Mouse (Mus musculus) hindbrain, postnatal 0 days (tissue): Measurements from ENCODE around the gene Fancm. TPM values are rescaled to one million over a fixed set of nuclear protein-coding genes. Genes with fewer than 3 reads are reported as not detected.

Experiments used
- ATAC-seq: fragments of 200-750 bp; cut with Nextera tagmentation; 2 replicates; pipeline ENCODE4 v1.8.0; 2017; ENCODE audit warnings: mild to moderate bottlenecking, moderate TSS enrichment, moderate library complexity
- DNase-seq: peaks from one replicate; pipeline ENCODE4 v3.0.0-alpha.2; 2015; ENCODE audit warnings: low spot score
- H3K27ac ChIP-seq: fragments of 300-500 bp; sonication (generic); 2 replicates; pipeline ENCODE4 v1.5.1; 2014; ENCODE audit warnings: mild to moderate bottlenecking
- H3K27me3 ChIP-seq: fragments of 300-500 bp; sonication (generic); 2 replicates; pipeline ENCODE4 v1.6.1; 2014; ENCODE audit warnings: low read length, mixed read lengths; ENCODE audit not compliant: insufficient read depth
- H3K36me3 ChIP-seq: fragments of 300-500 bp; sonication (generic); 2 replicates; pipeline ENCODE4 v1.6.1; 2014; ENCODE audit warnings: low read length, mixed read lengths; ENCODE audit not compliant: insufficient read depth
- H3K4me1 ChIP-seq: fragments of 300-500 bp; sonication (generic); 2 replicates; pipeline ENCODE4 v1.6.1; 2014; ENCODE audit warnings: antibody characterized with exemption, low read length, mixed read lengths; ENCODE audit not compliant: insufficient read depth
- H3K4me2 ChIP-seq: fragments of 300-500 bp; sonication (generic); 2 replicates; pipeline ENCODE4 v1.6.1; 2014; ENCODE audit warnings: low read depth, mild to moderate bottlenecking, low read length, moderate library complexity, mixed read lengths
- H3K4me3 ChIP-seq: fragments of 300-500 bp; sonication (generic); 2 replicates; pipeline ENCODE4 v1.5.1; 2014; ENCODE audit warnings: low read length
- H3K9ac ChIP-seq: fragments of 300-500 bp; sonication (generic); replicated peaks from 2 replicates; pipeline ENCODE4 v1.6.1; 2014; ENCODE audit warnings: mild to moderate bottlenecking, low read length, moderate library complexity, mixed read lengths
- H3K9me3 ChIP-seq: fragments of 300-500 bp; sonication (generic); 2 replicates; pipeline ENCODE4 v1.6.1; 2016; ENCODE audit warnings: low read length, mixed read lengths
- CTCF ChIP-seq: IDR thresholded peaks from 2 replicates; pipeline ENCODE4 v1.5.1; 2016; ENCODE audit warnings: antibody characterized with exemption, control low read depth, low read depth
- WGBS: fragments of 180-500 bp; shearing (Covaris S2); extraction: QIAGEN DNeasy Blood & Tissue Kit; methylation state at CpG from one replicate; pipeline ENCODE4 v1.1.7; 2014; 5-methylcytosine and 5-hydroxymethylcytosine counted together
- polyA plus RNA-seq: library from polyadenylated mRNA; unstranded; fragments of >200 nt; fragmentation: Nextera tagmentation; extraction: Ambion mirVana; gene quantifications from 2 replicates; pipeline ENCODE4 v1.2.1, GENCODE M21; 2015
- total RNA-seq: library from RNA; depleted of rRNA; stranded (reverse); fragments of >200 nt; gene quantifications from 2 replicates; pipeline ENCODE4 v1.2.3, GENCODE M21; 2014

Gene Fancm
- total and polyA plus RNA-seq, 2 experiments from 2014 or later, result 6.1 to 14.2 TPM

DNA sequence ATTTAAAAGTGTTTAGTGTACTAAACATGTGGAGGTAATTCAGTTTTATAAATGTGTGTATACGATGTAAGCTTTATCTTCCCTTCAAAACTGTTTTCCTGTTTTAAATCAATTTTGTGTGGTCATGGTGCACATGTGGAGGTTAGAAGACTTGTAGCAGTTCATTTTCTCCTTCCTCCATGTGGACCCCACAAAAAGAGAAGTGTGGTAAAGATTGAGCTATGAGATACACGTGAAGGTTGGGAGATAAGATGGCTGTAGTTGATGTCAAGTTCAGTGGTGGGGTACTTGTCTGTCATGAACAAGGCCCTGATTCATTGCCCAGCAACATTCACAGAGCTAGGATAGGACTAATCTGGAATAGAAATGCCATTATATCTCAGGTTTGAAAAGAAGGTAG is 17.2 kb upstream of the Fancm start:
- ATAC-seq (no peak), DNase-seq (no peak)
- peaks cover 31% of the 10 kb centered on the region for H3K36me3 ChIP-seq
- no peaks in the 10 kb centered on the region for H3K4me1 ChIP-seq
- no peak overlapping the region for H3K4me3 ChIP-seq
- H3K9me3 ChIP-seq, result no peaks in the 10 kb centered on the region
- H3K9ac ChIP-seq, result no peak overlapping the region
- 87% methylated on average over 2 of the region's 2 CpGs for WGBS
- no peaks in the 10 kb centered on the region for H3K27me3 ChIP-seq
- H3K27ac ChIP-seq, result no peak overlapping the region
- H3K4me2 ChIP-seq, result no peak overlapping the region
- no peak for TF ChIP-seq CTCF

DNA sequence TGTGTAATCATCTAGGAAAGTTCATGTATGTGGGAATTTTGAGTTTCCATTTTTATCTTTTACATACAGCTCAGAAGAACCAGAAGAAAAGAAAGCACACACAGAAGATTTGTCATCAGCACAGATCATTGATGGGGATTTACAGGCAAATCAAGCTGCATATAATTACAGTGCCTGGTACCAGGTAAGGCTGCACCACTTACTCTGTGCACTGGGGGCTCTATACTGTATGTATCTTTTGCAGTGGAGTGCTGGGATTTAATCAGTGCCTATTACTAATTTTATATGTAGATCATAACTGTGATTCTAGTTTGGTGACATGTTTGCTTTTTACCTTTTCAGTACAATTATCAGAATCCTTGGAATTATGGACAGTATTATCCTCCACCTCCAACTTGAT is 14.3 kb upstream of the Fancm start:
- DNase-seq, result no peak
- Histone ChIP-seq H3K9ac (no peak overlapping the region), H3K4me3 (no peak overlapping the region), H3K27me3 (no peaks in the 10 kb centered on the region), H3K9me3 (no peaks in the 10 kb centered on the region), H3K27ac (no peak overlapping the region), H3K4me2 (no peak overlapping the region), H3K4me1 (no peaks in the 10 kb centered on the region), H3K36me3 (peaks cover 37% of the 10 kb centered on the region)
- 0 out of 2 replicates have a peak, but pooled peaks have one; percentile 47 for ATAC-seq
- no peak; the same call in 1 of the 2 replicates for TF ChIP-seq CTCF

DNA sequence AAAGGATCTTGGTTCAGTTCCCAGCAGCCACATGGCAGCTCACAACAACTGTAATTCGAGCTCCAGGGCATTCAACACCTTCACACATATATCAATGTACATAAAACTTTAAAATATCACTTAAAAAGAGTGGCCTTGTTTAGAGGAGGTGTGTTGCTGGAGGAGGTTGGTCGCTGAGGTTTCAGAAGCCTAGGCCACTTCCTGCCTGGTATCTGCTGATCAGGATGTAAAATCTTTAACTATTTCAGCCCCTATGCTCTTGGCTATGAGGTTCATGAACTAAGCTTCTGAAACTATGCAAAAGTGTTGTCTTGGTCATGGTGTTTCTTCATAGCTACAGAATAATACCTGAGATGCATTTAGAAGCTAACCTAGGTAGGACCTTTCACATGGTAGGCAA is 10.2 kb upstream of the Fancm start:
- Histone ChIP-seq H3K27ac (no peak overlapping the region), H3K4me2 (no peak overlapping the region), H3K4me3 (no peak overlapping the region), H3K36me3 (peaks cover 40% of the 10 kb centered on the region), H3K4me1 (no peaks in the 10 kb centered on the region), H3K9ac (no peak overlapping the region), H3K9me3 (no peaks in the 10 kb centered on the region), H3K27me3 (no peaks in the 10 kb centered on the region)
- no peak for TF ChIP-seq CTCF
- ATAC-seq (no peak), DNase-seq (no peak)
- WGBS, result 83% methylated on average over 2 of the region's 2 CpGs

DNA sequence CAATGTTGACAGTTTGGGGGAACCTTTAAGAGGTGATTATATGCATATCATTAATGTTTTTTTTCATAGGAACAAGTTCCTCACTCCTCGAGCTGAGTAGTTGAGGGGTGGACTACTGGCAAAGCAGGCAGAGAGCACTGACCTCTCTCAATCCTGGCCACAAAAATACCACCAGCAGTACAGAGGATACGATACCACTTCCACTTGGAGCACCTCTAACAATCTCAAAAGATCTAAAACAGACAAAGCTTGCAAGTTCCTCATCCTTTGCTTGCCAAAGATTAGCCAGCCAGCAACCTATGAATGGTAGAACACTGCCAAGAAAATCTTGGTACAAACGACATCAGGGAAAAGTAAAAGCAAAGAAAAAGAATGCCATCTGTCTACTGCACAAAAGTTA is 9.2 kb upstream of the Fancm start:
- H3K27ac ChIP-seq, result no peak overlapping the region
- DNase-seq, result no peak
- H3K4me2 ChIP-seq, result no peak overlapping the region
- 53% methylated on average over 3 of the region's 3 CpGs for WGBS
- no peak for ATAC-seq
- TF ChIP-seq CTCF, result no peak
- H3K36me3 ChIP-seq, result peaks cover 30% of the 10 kb centered on the region
- no peak overlapping the region for H3K4me3 ChIP-seq
- H3K9ac ChIP-seq, result no peak overlapping the region
- H3K27me3 ChIP-seq, result no peaks in the 10 kb centered on the region
- H3K9me3 ChIP-seq, result no peaks in the 10 kb centered on the region
- H3K4me1 ChIP-seq, result no peaks in the 10 kb centered on the region

DNA sequence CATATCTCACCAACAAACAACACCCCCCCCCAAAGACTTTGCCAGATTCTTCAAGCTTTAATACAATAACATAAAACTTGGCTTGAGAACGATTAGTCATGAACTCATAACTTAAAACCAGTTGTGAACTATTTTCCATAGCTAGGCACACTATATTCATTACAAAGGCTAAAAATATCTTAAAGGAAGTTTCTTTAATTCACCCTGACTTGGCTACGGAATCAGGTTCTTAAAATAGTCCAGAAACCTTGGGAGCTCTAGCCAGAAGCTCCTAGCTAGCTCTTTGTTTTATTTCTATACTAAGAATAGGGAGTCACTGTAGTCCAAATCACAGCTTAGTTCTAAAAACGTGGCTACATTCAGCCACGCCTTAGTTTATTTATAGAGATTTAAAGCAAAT is 7.0 kb upstream of the Fancm start:
- 81% methylated on average over 4 of the region's 4 CpGs for WGBS
- TF ChIP-seq CTCF, result no peak
- peaks cover 20% of the 10 kb centered on the region for H3K36me3 ChIP-seq
- no peaks in the 10 kb centered on the region for H3K9me3 ChIP-seq
- DNase-seq (no peak), ATAC-seq (no peak)
- H3K27ac ChIP-seq, result no peak overlapping the region
- no peaks in the 10 kb centered on the region for H3K27me3 ChIP-seq
- no peaks in the 10 kb centered on the region for H3K4me1 ChIP-seq
- H3K4me2 ChIP-seq, result no peak overlapping the region
- no peak overlapping the region for H3K9ac ChIP-seq
- H3K4me3 ChIP-seq, result no peak overlapping the region

DNA sequence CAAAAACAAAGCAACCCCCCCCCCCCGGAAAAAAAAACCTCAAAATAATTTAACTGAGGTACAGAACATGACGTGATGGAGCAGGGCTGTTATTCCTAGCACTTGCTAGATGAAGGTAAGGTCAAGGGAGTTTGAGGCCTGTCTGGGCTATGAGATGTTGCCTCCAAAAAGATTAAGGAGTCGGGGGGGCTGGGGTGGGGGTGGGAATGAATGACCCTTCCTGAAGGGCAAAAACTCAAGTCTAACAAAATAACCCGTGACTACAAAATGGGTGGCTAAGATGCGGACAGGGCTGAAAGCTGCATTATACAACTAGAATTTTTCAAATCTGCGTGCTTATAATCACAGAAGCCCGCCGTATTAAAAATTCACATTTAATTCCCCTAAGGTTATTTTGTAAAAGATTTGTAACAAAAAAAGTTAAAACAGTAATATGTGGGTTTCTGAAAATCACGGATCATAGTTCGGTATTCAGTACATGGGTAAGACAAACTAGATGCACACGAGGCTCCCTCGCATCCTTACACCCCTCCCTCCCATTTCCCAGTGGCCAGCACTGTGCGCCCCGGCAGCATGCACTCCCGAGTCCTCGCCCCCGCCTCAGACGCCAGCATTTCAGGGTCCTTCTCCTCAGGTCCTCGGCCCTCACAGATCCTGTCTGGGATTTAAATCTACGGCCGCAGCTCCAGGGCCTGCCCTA is 2.3 kb upstream of the Fancm start:
- Histone ChIP-seq H3K27ac (peak overlapping the region; percentile 97), H3K4me3 (peak overlapping the region; percentile 90), H3K4me1 (peaks cover 14% of the 10 kb centered on the region), H3K9ac (peak overlapping the region; percentile 92), H3K9me3 (no peaks in the 10 kb centered on the region), H3K36me3 (peaks cover 8% of the 10 kb centered on the region), H3K4me2 (peak overlapping the region; percentile 88), H3K27me3 (no peaks in the 10 kb centered on the region)
- no peak for TF ChIP-seq CTCF
- DNase-seq (no peak), ATAC-seq (peak; percentile 62)
- WGBS, result 3% methylated on average over 21 of the region's 21 CpGs

DNA sequence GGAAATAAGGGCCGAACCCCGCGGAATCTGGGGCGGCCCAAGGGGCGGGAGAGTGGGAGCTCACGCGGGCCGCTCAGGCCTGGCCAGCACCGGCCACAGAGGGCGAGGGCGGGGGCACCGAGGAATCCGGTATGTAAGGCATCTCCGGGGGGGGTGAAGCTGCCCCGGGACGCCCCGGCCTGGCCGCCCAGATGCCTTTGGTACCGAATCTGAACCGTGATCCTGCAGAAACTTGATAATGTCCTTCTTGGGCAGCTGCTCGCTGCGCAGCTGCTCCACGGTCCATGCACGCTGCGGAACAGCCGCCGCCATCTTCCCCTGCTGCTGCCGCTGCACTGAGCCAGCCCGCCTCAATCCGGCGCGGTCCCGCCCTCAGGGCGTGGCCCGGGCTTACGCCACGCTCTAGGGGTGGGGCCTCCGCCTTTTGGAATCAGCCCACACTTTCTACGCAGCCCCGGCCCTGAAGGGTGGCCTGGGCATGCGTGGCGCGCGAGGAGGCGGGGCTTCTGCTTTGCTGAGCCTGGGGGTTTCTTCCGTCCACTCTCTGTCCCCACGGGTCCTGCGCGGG is 1.7 kb upstream of the Fancm start, which contains the start of gene Fkbp3:
TSS of gene Fkbp3 (minus strand) at position 397 of the 568 bp plus-strand sequence.
- peak within 1 kb of the TSS; percentile 90 for H3K4me3 ChIP-seq
- peak; percentile 99 for DNase-seq
- no peaks in the 10 kb centered on the region for H3K9me3 ChIP-seq
- WGBS, result under 1% methylated on average over 46 of the region's 49 CpGs
- peaks cover 14% of the 10 kb centered on the region for H3K4me1 ChIP-seq
- peak within 1 kb of the TSS; percentile 92 for H3K9ac ChIP-seq
- ATAC-seq, result peak; percentile 99
- no peaks in the 10 kb centered on the region for H3K27me3 ChIP-seq
- H3K4me2 ChIP-seq, result peak within 1 kb of the TSS; percentile 88
- TF ChIP-seq CTCF, result no peak
- H3K36me3 ChIP-seq, result peaks cover 5% of the 10 kb centered on the region
- H3K27ac ChIP-seq, result peak within 1 kb of the TSS; percentile 97
